Mouse (Mus musculus) fat pad, adult 2 months (tissue): ENCODE measurements around the gene Zfp281.

Experiments used
- DNase-seq: peaks from one replicate; pipeline ENCODE4 v3.0.0-alpha.2; 2011; ENCODE audit warnings: low read depth, low spot score; ENCODE audit errors: extremely low read depth

Gene Zfp281

DNA sequence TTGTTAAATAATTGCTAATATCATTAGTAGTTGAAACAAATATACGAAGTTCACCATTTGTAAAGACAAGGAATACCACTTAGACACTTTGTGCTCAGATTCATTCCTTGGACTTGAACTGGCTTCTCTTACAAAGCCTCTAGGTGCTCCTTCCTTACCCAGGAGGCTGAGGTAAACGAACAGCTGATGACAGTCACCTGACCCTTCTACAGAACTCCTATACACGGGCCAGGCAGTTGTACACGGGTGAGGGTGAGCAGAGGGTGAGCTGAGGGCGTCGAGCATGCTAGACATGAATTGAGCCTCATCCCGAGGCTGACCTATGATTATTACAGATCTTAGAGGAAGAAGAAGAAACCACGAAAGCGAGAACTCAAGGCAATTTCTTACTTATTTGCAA, 12.9 kb upstream of the Zfp281 start:
- DNase-seq = no peak

DNA sequence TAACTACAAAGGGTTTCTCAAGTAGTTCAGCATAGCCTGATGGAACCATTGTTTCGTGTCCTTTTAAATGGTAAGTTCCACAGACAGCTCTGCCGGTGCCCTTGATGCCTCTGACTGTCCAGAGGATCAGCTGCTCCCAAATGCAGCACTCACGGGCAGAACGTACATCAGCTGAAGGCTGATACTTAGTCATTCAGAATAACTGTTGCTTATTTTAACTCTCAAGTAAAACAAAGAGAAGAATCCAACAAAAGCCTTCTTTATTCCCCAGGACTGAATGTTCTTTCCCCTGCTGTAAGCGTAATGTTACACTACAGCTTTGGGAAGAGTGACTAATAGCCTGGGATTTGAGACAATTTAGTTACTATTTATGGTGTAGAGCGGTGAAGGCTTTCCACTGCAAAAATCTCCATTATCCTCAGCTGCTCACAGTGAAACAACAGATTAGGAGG, 11.4 kb upstream of the Zfp281 start:
- no peak for DNase-seq

DNA sequence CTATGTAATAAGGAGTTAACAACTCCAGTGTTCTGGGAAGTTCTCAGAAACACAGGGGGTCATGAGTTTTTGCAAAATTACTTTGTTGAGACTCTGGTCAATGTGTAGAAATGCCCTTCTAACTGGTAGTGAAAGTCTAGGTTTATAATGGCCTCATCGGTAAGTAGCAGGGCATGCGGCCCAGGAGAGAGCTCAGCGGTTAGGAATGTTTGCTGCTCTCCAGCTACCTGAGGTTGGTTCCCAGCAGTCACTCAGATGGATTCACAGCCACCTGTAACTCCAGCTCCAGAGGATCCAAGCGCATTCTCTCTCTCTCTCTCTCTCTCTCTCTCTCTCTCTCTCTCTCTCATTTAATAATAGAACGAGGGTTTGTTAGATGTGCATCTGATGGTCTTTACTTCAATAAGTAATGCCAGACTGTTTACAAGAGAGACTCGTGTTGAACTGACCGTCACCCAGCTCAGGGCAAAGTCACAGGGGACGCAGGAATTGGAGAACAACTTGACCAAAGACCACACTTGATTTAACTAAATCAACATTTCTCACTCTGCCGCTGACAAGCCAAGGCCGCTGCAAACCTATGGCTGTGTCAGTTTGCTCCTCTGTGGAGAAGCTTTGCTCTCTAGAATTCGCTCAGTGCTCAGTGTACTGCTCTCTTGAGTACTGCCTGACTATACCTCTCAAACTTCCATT, 9.8 kb upstream of the Zfp281 start:
- DNase-seq = no peak

DNA sequence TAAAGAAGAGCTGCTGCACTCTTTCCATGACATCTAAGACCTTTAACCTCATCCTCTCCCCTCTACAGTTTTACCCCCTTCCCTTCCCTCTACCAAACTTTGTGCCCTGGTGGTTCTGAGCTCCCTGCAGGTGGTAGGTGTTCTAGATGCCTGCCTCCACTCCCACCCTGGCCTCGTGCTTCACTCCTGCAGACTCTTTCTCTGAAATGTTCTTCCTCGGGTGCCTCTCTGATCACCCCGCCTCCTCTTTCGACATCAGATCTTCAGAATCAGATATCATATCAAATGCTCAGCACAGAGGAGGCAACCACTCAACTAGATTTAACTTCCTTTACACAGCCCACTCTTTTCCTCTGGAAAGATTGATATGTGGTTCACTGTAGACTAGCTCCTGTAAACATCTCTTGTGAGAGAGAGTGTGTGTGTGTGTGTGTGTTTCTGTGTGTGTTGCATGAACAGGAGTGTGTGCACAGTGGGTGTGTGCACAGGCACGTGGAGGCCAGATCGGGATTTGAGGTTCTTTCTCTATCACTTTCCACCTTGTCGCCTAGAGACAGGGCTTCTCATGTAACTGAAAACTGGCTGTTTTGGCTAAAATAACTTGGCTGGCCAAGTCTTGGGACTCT, 7.4 kb upstream of the Zfp281 start:
- DNase-seq = no peak

DNA sequence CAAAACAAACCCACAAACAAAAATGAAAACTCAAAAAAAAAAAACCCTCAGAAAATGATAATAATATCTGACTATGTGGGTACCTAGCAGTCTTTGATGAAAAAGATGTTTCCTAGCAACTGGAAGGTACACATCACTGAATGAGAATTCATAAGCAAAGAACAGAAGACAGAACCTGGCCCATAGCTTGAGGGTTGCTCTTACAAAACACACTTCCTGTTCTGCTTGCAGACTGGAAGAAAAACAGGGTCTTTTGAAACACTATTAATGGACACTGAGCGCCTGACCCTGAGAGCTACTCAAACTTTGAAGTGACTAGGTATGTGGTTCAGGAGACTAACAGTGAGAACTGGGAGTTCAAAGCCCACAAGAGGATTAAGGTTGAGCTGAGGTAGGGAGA, 6.1 kb upstream of the Zfp281 start:
- DNase-seq = no peak

DNA sequence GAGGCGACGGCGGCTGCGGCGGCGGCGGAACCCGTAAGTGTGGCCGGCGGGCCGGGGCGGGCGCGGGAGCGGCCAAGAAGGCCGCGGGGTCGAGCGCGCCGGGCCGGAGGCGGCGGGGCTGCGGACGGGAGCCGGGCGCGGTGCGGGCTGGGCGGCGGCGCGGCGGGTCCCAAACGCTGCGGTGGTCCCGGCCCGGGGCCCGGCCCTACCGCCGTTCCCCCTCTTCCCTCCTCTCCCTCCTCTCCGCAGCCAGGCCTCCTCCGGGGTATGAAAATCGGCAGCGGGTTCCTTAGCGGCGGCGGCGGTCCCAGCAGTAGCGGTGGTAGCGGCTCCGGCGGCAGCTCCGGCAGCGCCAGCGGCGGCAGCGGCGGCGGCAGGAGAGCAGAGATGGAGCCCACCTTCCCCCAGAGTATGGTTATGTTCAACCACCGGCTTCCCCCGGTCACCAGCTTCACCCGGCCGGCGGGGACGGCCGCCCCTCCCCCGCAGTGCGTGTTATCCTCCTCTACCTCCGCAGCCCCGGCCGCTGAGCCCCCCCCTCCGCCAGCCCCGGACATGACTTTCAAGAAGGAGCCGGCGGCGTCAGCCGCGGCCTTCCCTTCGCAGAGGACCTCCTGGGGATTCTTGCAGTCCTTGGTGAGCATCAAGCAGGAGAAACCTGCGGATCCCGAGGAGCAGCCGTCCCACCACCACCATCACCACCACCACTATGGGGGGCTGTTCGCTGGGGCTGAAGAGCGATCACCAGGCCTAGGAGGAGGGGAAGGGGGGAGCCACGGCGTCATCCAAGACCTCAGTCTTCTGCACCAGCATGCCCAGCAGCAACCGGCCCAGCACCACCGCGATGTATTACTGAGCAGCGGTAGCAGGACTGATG, 556 bp downstream of the Zfp281 start:
- DNase-seq = no peak

DNA sequence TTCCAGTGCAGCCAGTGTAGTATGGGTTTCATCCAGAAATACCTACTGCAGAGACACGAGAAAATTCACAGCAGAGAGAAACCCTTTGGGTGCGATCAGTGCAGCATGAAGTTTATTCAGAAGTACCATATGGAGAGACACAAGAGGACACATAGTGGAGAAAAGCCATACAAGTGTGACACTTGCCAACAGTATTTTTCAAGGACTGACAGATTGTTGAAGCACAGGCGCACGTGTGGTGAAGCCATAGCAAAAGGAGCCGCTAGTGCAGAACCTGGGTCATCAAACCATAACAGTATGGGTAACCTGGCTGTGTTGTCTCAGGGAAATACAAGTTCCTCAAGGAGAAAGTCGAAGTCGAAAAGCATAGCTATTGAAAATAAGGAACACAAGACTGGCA, 1.4 kb downstream of the Zfp281 start:
- DNase-seq = no peak

DNA sequence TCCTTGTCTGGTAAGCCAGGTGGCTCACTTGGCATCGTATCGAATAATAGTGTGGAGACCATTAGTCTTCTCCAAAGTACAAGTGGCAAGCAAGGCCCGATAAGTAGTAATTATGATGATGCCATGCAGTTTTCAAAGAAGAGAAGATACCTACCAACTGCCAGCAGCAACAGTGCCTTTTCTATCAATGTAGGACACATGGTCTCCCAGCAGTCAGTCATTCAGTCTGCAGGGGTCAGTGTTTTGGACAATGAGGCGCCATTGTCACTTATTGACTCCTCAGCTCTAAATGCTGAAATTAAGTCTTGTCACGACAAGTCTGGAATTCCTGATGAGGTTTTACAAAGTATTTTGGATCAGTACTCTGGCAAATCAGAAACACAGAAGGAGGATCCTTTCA, 2.1 kb downstream of the Zfp281 start:
- no peak for DNase-seq

DNA sequence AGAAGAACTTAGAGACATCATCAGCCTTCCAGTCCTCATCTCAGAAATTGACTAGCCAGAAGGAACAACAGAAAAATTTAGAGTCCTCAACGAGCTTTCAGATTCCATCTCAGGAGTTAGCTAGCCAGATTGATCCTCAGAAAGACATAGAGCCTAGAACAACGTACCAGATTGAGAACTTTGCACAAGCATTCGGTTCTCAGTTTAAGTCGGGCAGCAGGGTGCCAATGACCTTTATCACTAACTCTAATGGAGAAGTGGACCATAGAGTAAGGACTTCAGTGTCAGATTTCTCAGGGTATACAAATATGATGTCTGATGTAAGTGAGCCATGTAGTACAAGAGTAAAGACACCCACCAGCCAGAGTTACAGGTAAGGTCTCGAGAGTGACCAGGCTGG, 2.9 kb downstream of the Zfp281 start:
- DNase-seq = no peak

DNA sequence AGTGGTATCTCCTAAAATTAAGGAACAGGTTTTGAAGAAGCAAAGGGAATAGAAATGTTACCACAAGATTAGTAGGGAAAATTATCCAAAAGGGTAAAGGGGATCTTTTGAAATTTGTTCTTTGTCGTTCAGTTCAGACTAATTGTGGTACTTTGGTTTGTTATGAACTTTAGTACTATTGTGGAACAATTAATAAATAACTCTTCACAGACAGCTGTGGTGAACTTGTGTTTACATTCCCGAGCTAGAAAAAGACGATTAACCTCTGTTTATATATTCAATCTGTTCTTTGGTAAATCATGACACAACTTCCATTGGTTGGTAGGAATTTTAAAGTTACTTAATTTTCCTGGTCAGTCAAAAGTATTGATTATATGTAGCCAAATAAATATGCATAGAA, 8.2 kb downstream of the Zfp281 start:
- no peak for DNase-seq

DNA sequence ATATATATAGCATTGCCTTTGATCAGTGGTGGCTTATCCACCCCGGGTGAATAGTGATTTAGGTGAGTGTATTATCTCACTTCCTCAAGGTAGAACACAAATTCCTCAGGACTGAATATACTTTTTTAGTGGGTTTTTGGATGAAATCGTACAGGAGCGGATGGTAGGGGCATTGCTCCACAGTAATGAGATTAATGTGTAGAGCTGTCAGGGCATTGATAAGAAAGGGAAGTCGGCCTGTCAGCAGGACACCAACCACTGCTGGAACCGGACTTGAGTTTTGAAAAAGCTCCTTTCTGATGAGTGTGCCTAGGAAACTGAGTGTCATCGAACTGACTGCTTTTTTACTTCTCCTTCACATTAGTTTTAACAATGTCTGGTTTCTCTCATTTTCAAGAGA, 10.9 kb downstream of the Zfp281 start:
- DNase-seq = no peak

DNA sequence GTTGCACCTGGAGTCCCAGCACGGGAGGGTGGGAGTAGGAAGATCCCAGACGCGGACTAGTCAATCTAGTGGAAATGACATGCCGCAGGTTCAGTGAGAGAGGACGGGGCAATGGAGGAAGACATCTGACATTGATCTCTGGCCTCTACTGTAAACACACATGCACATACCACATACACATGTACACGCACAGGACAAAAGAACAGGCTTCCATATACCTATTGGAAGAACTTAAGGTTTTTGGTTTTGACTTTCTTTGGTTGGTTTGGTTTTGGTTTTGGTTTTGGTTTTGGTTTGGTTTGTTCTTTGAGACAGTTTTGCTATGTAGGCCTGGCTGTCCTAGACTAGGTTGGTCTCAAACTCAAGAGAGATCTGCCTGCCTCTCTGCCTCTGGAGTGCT, 12.2 kb downstream of the Zfp281 start:
- DNase-seq = no peak

DNA sequence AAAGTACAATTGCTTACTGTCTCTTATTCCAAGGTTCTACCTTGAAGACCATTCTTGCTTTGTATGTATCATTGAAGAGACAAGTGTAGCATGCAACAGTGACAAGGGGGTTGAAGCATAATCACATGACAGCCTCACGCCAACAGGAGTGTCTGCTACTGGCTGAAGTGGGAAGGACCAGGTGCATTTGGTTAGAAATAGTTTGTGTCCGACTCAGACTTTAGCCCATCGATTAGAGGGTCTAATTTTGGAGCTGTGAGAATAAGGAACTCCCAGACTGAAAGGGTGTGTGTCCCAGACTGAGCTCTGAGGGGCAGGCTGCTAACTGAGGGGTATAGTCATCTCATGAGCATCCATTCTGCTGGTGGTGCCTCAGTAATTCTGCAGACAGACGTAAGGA, 13.0 kb downstream of the Zfp281 start:
- no peak for DNase-seq

DNA sequence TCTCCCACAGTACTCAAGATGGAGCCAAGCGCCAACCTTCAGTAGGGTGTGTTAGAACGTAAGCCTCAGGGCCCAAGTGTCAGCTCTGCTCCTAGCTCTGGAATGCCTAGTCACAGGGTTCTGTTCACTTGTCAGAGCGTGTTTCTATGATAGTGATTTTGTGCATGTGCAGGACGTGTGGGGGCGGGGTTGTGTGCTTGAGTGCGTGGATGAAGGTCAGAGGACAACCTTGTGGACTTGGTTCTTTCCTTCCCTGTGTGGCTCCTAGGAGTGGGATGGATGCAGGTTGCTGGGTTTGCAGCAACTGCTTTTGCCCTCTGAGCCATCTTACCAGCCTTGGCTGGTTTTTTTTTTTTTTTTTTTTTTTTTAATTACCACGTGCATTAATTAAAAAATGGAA, 13.5 kb downstream of the Zfp281 start:
- DNase-seq = no peak

DNA sequence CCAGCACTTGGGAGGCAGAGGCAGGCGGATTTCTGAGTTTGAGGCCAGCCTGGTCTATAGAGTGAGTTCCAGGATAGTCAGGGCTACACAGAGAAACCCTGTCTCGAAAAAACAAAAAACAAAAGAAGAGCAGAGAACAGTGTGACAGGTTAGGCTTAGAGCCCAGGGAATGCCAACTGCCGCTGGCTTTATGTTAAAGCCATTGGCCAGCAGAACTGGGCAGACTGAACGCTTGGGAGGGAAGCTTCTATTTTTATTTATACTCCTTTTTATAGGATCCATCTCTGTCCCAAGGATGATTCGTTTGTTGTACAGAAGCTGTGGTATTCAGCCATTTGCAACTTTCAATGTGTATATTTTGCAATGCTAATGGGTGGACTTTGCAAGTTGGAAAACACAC, 14.0 kb downstream of the Zfp281 start:
- no peak for DNase-seq

DNA sequence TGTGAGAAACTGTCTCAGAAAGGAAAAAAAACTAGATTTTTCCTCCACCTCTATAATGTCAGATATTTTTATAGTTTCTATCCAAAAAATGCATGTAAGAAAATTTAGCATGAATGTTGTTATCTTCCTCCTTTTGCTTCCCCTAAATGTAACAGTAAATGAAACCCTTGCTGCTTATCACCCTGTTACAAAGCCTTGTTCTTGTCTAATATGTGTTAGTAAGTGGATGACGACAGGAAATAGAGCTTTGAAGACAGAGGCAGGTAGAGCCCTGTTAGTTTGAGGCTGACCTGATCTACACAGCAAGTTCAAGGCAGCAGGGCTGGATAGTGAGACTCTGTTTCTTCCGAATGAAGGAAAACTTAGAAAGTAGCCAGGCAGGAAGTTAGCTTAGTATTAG, 14.5 kb downstream of the Zfp281 start:
- no peak for DNase-seq

DNA sequence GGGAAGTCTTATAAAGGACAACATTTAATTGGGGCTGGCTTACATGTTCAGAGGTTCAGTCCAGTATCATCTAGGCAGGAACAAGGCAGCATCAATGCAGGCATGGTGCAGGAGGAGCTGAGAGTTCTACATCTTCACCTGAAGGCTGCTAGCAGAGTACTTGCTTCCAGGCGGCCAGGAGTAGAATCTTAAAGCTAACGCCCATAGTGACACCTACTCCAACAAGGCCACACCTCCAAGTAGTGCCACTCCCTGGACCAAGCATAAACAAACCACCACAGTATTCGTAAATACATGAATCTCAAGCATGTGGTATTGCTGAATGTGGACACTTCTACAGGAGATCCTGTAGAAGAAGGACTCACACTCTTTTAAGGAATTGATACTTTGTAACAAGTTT, 18.0 kb downstream of the Zfp281 start:
- DNase-seq = no peak

DNA sequence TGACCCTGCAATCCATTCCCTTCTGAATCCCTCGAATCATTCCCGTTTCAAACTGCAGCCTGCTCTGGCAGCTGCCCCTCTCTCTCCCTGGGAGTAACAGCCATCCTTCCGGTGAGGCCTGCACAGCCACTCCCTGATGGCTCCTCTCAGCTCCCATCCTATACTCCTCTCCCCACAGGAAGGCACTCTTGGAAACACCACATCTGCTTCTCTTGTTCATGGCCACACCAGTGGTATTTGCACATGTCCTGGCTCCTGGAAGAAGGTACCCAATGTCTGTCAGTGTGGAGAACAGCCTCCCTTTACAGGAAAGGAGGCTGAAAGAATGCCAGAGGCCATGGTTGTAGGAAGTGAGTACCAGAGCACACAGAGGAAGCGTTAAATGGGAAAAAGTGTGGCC, 19.8 kb downstream of the Zfp281 start:
- DNase-seq = no peak

DNA sequence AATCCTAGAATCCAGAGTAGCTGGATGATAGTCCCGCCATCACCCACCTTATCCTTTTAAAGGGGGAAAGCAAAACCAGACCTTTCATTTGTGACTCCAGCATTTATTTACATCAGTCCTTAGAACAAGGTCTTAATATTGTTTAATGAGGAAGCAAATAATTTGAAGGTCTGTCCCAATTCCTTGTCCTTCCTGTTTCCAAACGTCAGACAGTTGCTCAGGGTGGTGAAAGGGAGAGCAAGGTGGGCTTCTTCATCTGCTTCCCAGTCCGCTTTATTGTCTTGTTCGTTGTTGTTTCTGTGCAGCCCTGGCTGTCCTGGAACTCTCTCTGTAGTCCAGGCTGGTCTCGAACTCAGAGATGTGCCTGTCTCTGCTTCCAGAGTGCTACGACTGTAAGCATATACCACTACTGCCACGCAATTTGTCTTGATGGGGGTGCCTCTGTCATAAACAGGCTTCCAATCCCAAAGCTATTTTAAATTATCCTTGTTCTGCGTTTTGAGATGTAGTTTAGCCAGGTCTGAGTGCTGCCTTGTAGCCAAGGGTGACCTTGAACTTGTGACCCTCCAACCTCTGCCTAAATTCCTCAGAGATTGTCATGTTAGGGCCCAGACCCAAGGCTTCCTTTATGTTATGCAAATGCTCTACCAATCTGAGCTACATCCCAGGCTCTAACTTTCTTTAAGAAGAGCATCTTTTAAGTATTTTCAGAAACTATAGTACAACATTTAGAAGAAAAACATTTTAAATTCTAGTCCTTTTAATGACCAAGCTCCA, 21.3 kb downstream of the Zfp281 start:
- no peak for DNase-seq

DNA sequence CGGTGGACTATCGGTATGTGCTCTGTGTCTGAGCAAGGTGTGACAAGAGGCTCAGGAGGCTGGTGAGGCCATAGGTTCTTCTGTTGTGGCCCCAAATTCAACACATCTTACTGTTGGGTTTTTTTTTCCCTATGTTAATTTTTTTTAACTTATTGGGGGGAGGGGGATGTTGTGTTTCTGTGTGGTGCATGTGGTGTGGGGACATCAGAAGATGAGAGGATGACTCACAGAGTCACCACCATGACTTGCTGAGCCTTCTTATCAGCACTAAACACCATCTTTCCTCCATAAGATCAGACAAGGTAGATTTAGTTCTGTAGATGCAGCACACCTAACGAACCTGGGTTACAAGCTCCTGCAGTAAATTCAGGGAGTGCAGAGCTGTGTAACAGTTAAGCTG, 27.4 kb downstream of the Zfp281 start:
- no peak for DNase-seq

DNA sequence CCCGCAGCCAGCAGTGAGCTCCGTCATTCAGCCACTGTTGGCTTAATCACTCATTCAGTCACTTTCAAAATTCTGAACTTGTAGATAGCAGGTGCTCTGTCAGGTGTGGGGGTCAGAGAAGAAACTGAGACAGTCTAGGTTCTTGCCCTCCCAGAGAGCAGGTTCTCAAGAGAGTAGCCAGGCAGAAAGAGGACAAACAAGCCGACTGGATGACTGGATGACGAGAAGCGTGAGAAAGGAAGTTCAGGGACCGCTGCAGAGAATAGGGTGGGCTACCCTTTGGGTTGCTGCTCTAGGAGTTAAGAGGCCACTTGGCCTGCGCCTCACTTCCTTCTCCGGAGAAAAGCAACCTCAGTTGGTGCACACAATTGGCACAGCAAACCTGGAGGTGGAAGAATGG, 28.8 kb downstream of the Zfp281 start:
- DNase-seq = no peak
